Mouse (Mus musculus) Patski (cell line): ENCODE measurements around the gene Cd99l2. TPM values are rescaled to one million over a fixed set of nuclear protein-coding genes. Genes with fewer than 3 reads are reported as not detected.

Source experiments
- ATAC-seq: fragments of 100-300 bp; one replicate; pipeline ENCODE4 v1.8.0; 2021
- CTCF ChIA-PET: fragments of 350-600 bp; sonication (Branson Sonifier 250); formaldehyde crosslinking; loops from one replicate; lab custom pipeline; 2022; ENCODE audit warnings: inconsistent platforms; lab: Charles Lee
- POLR2A ChIA-PET: fragments of 350-600 bp; sonication (Branson Sonifier 250); formaldehyde crosslinking; loops from one replicate; lab custom pipeline; 2022; ENCODE audit warnings: antibody characterized with exemption, inconsistent platforms; lab: Charles Lee
- DNase-seq: peaks from one replicate; pipeline ENCODE4 v3.0.0-alpha.2; 2011; ENCODE audit warnings: low read depth, low spot score
- H3K27me3 ChIP-seq: fragments of 371-371 bp; one replicate; pipeline ENCODE4 v1.5.1; 2021
- CTCF ChIP-seq: fragments of 100-300 bp; IDR thresholded peaks from one replicate; pipeline ENCODE4 v1.5.1; 2021
- in situ Hi-C: fragments of 300-500 bp; cut with MboI; formaldehyde crosslinking; loops from 3 replicates; pipeline ENCODE4 v1.11.1; 2018; ENCODE audit warnings: low pct_unique_long_range_greater_than_20kb, mixed read lengths
- polyA plus RNA-seq: library from polyadenylated mRNA; unstranded; gene quantifications from one replicate; pipeline ENCODE4 v1.2.3, GENCODE M21; 2021

Gene Cd99l2
- polyA plus RNA-seq, 1 experiment from 2014 or later = 43.0 TPM

GRCm38 (mm10) chrX:71378435-71378834 is 114.2 kb downstream of the Cd99l2 start:
- peaks cover 33% of the 10 kb centered on the region for H3K27me3 ChIP-seq
- ChIA-PET CTCF (no interaction called here), POLR2A (no interaction called here)
- no peak for DNase-seq
- TF ChIP-seq CTCF = no peak
- ATAC-seq = no peak
- in situ Hi-C loops = loop anchor here (25.0 kb wide), 1 partner anchor 791 kb away; no protein-coding TSS in a partner anchor

GRCm38 (mm10) chrX:71376781-71377180 is 115.9 kb downstream of the Cd99l2 start:
- ChIA-PET CTCF (no interaction called here), POLR2A (no interaction called here)
- ATAC-seq = no peak

More at GRCm38 (mm10) chrX:71376781-71377180, 115.9 kb downstream of the Cd99l2 start:
- H3K27me3 ChIP-seq = peaks cover 28% of the 10 kb centered on the region
- no peak for TF ChIP-seq CTCF
- in situ Hi-C loops = loop anchor here (25.0 kb wide), 1 partner anchor 789 kb away; no protein-coding TSS in a partner anchor
- DNase-seq = no peak

Other genes starting within 250 kb of the Cd99l2 start
- gene Mtmr1, start 128.1 kb downstream of the Cd99l2 start, polyA plus RNA-seq = 21.6 TPM
- 112 TPM for gene Hmgb3, start 63.1 kb upstream of the Cd99l2 start, polyA plus RNA-seq
- gene Gpr50, start 170.8 kb upstream of the Cd99l2 start, polyA plus RNA-seq = 0.04 TPM